Mouse (Mus musculus) intestine, embryonic 14.5 days (tissue): ENCODE data around the gene Rnf43. TPM values are rescaled to one million over a fixed set of nuclear protein-coding genes. Genes with fewer than 3 reads are reported as not detected.

ENCODE experiments used
- ATAC-seq: fragments of 200-750 bp; cut with Nextera tagmentation; replicated peaks from 2 replicates; pipeline ENCODE4 v1.8.0; 2017; ENCODE audit warnings: low read depth, moderate number of reproducible peaks, moderate TSS enrichment, moderate library complexity; ENCODE audit not compliant: low FRiP score, low TSS enrichment
- DNase-seq: peaks from one replicate; pipeline ENCODE4 v3.0.0-alpha.2; 2018; ENCODE audit warnings: low spot score
- H3K27ac ChIP-seq: fragments of 300-500 bp; sonication (generic); 2 replicates; pipeline ENCODE4 v1.5.1; 2014; ENCODE audit warnings: low read depth, mild to moderate bottlenecking, control low read depth
- H3K27me3 ChIP-seq: fragments of 300-500 bp; sonication (generic); replicated peaks from 2 replicates; pipeline ENCODE4 v1.6.1; 2014; ENCODE audit warnings: low read length, control low read depth; ENCODE audit not compliant: control insufficient read depth, insufficient read depth
- H3K36me3 ChIP-seq: fragments of 300-500 bp; sonication (generic); 2 replicates; pipeline ENCODE4 v1.6.1; 2014; ENCODE audit warnings: low read length, control low read depth; ENCODE audit not compliant: control insufficient read depth, insufficient read depth
- H3K4me1 ChIP-seq: fragments of 300-500 bp; sonication (generic); replicated peaks from 2 replicates; pipeline ENCODE4 v1.6.1; 2014; ENCODE audit warnings: low read length, control low read depth, mixed read lengths; ENCODE audit not compliant: control insufficient read depth, insufficient read depth
- H3K4me2 ChIP-seq: fragments of 300-500 bp; sonication (generic); 2 replicates; pipeline ENCODE4 v1.6.1; 2014; ENCODE audit warnings: low read length
- H3K4me3 ChIP-seq: fragments of 300-500 bp; sonication (generic); 2 replicates; pipeline ENCODE4 v1.5.1; 2014; ENCODE audit warnings: low read depth, low read length, control low read depth, mixed read lengths
- H3K9ac ChIP-seq: fragments of 300-500 bp; sonication (generic); 2 replicates; pipeline ENCODE4 v1.6.1; 2014; ENCODE audit warnings: mild to moderate bottlenecking, low read length
- H3K9me3 ChIP-seq: fragments of 300-500 bp; sonication (generic); 2 replicates; pipeline ENCODE4 v1.6.1; 2016; ENCODE audit warnings: low read length, control low read depth; ENCODE audit not compliant: control insufficient read depth
- WGBS: fragments of 180-500 bp; shearing (Covaris S2); extraction: QIAGEN DNeasy Blood & Tissue Kit; methylation state at CpG from one replicate; pipeline ENCODE4 v1.1.7; 2014; 5-methylcytosine and 5-hydroxymethylcytosine counted together
- polyA plus RNA-seq: library from polyadenylated mRNA; unstranded; fragments of >200 nt; fragmentation: Nextera tagmentation; extraction: Ambion mirVana; gene quantifications from 2 replicates; pipeline ENCODE4 v1.2.1, GENCODE M21; 2014

Rnf43 gene
- polyA plus RNA-seq, 1 experiment from 2014 or later, result 18.9 TPM

DNA sequence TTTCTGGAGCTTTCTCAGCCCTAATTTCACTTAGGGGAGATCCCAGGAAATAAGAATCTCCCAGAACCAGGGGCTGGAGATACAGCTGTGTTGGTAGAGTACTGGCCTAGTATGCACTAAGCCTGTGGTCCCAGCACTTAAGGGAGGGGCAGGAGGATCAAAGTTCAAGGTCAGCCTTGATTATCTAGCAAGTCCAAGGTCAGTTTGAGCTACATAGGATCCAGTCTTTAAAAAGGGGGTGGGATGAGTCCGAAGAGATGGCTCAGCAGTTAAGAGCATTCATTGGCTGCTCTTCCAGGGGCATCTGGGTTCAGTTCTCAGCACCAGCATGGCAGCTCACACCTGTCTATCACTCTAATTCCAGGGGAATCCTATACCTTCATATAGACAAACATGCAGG lies 89.8 kb downstream of the Rnf43 start:
- ATAC-seq (no peak), DNase-seq (no peak)
- Histone ChIP-seq H3K27me3 (no peaks in the 10 kb centered on the region), H3K4me3 (no peak overlapping the region), H3K36me3 (no peaks in the 10 kb centered on the region), H3K4me1 (0 out of 2 replicates have a peak, but pooled peaks cover 4% of the 10 kb centered on the region), H3K9me3 (no peaks in the 10 kb centered on the region), H3K4me2 (no peak overlapping the region), H3K9ac (no peak overlapping the region), H3K27ac (no peak overlapping the region)
- WGBS, result 77% methylated on average over 1 of the region's 1 CpGs

DNA sequence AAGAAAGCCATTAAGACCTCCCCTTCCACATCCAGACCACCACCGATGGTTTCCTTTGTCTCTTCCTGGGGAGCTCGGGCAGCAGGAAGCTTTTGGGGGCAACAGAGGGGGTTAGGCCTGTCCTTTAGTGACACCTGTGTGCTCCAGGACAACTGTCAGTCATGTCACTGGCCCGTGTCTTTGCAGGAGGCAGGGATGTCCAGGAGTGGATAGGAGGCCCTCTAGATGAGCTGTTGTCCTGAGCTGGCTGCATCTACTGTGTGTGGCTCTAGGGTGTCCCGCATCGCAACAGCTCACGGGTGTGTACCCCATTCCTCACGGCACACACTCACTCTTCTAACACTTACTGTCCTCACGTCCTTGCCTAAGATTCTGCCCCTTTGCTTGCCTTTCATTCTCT lies 90.7 kb downstream of the Rnf43 start:
- Histone ChIP-seq H3K27ac (no peak overlapping the region), H3K4me3 (no peak overlapping the region), H3K4me2 (no peak overlapping the region), H3K9ac (no peak overlapping the region), H3K27me3 (no peaks in the 10 kb centered on the region), H3K9me3 (no peaks in the 10 kb centered on the region), H3K4me1 (0 out of 2 replicates have a peak, but pooled peaks cover 4% of the 10 kb centered on the region), H3K36me3 (no peaks in the 10 kb centered on the region)
- DNase-seq (no peak), ATAC-seq (no peak)
- 89% methylated on average over 8 of the region's 8 CpGs for WGBS

DNA sequence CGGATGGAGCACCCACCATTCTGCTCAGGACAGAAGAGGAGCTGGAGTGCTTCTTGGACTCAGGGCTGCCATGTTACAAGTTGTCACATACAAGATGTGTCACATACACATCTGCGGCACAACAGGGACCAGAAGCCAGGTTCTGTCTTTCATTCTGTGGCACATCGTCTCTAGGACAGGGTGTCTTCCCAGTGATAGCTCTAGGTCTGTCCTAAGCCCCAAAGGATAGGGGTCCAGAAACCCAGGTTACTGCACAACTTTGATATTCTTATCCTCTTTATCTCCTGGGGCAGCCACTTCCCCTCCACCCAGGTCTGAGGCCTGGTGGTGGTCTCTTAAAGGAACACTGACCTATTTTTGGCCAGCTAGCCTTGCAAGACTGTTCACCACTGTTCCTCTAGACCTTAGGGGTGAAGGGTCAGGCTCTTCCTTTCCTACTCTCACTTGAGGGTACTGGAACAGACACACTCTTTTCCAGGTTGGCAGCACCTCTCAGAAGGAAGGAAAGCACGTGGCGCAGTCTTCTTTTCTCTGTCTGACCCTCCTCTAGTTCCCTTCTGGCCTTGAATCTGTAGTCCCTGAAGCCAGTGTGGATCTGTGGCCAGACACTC lies 91.5 kb downstream of the Rnf43 start:
- DNase-seq (no peak), ATAC-seq (no peak)
- no peak overlapping the region for H3K27ac ChIP-seq
- no peaks in the 10 kb centered on the region for H3K36me3 ChIP-seq
- no peak overlapping the region for H3K4me2 ChIP-seq
- WGBS, result 87% methylated on average over 5 of the region's 5 CpGs
- H3K4me3 ChIP-seq, result no peak overlapping the region
- no peak overlapping the region for H3K9ac ChIP-seq
- H3K9me3 ChIP-seq, result no peaks in the 10 kb centered on the region
- H3K27me3 ChIP-seq, result no peaks in the 10 kb centered on the region
- H3K4me1 ChIP-seq, result 0 out of 2 replicates have a peak, but pooled peaks cover 4% of the 10 kb centered on the region

DNA sequence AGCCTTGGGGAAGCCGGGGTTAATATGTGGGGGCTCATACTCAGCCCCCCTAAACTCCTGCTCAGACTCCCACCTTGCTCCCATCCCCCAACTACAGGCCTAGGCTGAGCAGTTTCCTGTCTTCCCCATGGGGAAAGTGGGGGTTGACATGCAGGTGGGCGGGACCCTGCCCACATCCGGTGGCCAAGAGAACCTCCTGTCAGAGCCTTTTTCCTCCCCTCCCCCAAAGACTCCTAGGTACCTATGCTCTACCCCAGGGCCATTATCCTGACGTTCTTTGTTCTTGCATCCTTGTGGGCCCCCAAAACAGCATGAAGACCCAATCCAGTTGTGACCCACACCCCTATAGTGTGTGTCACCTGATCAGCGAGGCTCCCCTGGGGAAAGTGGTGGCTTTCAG lies 92.1 kb downstream of the Rnf43 start:
- 0 out of 2 replicates have a peak, but pooled peaks cover under 1% of the 10 kb centered on the region for H3K4me1 ChIP-seq
- no peaks in the 10 kb centered on the region for H3K36me3 ChIP-seq
- no peak overlapping the region for H3K4me2 ChIP-seq
- H3K27ac ChIP-seq, result no peak overlapping the region
- DNase-seq, result no peak
- WGBS, result 72% methylated on average over 5 of the region's 5 CpGs
- peaks cover 5% of the 10 kb centered on the region for H3K27me3 ChIP-seq
- H3K9ac ChIP-seq, result no peak overlapping the region
- no peaks in the 10 kb centered on the region for H3K9me3 ChIP-seq
- no peak overlapping the region for H3K4me3 ChIP-seq
- ATAC-seq, result no peak

DNA sequence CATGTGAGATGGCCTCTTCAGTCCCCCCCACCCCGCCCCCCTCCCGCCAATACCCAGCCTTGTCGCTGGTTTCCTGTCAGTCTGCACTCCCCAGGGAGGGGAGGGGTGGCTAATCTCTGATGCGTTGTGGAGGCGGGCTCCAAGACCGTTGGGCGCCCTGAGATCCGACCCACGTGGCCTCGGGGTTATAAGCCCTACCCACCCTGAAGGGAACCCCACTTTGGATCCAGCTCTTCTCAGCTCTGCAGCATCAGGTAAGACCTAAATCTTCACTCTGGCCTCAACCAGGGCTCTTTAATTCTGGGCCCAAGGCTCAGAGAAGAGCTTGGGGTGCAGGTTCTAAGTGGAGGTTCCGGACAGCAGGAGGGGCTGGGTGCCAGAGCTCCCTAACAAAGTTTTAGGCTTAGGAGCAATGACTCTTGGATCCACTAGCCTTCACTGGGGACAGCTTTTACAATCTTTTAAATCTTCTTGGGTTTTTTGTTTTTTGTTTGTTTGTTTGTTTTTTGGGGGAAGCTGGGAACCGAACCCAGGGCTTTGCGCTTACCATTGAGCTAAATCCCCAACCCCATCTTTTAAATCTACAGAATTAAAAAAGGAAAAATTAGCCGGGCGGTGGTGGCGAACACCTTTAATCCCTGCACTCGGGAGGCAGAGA lies 93.0 kb downstream of the Rnf43 start:
- ATAC-seq (no peak), DNase-seq (no peak)
- Histone ChIP-seq H3K27me3 (peaks cover 14% of the 10 kb centered on the region), H3K27ac (no peak overlapping the region), H3K9ac (no peak overlapping the region), H3K4me3 (no peak overlapping the region), H3K9me3 (no peaks in the 10 kb centered on the region), H3K4me1 (no peaks in the 10 kb centered on the region), H3K36me3 (no peaks in the 10 kb centered on the region), H3K4me2 (no peak overlapping the region)
- WGBS, result 82% methylated on average over 17 of the region's 17 CpGs

DNA sequence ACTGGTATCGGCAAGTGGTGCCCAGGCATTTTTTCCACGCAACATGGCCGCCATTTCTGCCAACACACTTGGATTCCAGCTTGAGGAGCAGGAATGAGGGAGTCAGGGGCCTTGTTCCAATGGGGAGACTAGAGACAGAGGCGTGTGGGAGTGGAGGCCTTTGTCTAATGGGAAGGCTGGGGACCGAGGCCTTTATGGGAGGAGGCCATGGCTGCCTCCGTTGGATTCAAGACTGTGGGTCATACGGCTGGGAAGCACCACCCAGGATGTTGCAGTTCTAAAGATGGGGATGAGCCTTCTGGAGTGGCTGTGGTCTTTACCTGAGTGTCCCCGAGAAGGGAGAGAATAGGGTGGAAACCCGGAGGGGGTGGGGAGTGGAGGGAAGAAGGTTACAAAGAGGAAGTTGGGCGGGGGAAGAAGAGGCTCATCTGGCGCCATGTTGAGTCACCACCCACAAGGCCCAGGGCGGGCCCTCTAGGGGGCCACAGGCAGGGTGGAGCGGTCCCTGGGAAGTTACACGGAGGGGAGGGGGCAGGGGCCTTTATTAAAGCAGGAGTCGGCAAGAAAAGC lies 93.8 kb downstream of the Rnf43 start:
- Histone ChIP-seq H3K27me3 (peaks cover 23% of the 10 kb centered on the region), H3K4me3 (no peak overlapping the region), H3K27ac (no peak overlapping the region), H3K9me3 (no peaks in the 10 kb centered on the region), H3K9ac (no peak overlapping the region), H3K36me3 (no peaks in the 10 kb centered on the region), H3K4me2 (no peak overlapping the region), H3K4me1 (no peaks in the 10 kb centered on the region)
- no peak; the same call in 1 of the 2 replicates for ATAC-seq
- WGBS, result 89% methylated on average over 15 of the region's 15 CpGs
- no peak for DNase-seq

DNA sequence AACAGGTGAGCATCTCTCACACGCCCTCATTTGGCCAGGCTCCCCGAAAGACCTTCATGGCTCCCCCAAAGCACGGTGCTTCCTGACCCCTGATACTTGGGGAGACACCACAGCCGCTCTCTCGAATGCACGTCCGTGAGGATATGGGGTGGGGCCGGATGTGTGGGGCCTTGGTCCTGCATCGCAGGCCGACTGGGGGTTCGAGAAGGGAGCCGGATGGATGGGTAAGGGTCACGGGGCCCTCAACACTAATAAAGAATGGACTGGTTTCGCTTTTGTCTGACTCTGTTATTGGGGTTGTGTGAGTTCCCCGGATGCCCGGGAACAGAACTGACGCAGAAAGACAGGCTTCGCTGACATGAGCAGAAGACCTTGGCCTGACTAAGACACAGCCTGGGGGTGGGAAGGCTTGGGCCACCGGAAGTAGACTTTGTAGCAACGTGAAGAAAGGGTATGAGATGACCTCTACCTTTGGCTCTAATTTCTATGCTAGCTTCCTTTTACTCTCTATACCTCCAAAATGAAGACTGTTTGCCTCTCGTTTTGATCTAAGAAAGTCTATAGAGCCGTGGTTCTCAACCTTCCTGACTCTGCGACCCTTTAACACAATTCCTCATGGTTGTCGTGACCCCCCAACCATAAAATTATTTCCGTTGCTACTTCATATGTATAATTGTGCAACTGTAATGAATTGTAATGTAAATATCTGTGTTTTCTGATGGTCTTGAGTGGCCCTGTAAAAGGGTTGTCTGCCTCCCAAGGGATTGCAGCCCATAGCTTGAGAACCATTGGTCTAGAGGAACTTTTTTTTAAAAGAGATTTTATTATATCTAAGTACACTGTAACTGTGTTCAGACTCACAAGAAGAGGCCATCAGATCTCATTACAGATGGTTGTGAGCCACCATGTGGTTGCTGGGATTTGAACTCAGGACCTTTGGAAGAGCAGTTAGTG lies 94.8 kb downstream of the Rnf43 start:
- Histone ChIP-seq H3K9me3 (no peaks in the 10 kb centered on the region), H3K4me1 (no peaks in the 10 kb centered on the region), H3K27me3 (peaks cover 32% of the 10 kb centered on the region), H3K36me3 (no peaks in the 10 kb centered on the region), H3K4me2 (no peak overlapping the region), H3K27ac (no peak overlapping the region), H3K9ac (no peak overlapping the region), H3K4me3 (0 out of 2 replicates have a peak overlapping the region, but pooled peaks have one; percentile 4)
- 87% methylated on average over 25 of the region's 25 CpGs for WGBS
- DNase-seq (no peak), ATAC-seq (no peak)

DNA sequence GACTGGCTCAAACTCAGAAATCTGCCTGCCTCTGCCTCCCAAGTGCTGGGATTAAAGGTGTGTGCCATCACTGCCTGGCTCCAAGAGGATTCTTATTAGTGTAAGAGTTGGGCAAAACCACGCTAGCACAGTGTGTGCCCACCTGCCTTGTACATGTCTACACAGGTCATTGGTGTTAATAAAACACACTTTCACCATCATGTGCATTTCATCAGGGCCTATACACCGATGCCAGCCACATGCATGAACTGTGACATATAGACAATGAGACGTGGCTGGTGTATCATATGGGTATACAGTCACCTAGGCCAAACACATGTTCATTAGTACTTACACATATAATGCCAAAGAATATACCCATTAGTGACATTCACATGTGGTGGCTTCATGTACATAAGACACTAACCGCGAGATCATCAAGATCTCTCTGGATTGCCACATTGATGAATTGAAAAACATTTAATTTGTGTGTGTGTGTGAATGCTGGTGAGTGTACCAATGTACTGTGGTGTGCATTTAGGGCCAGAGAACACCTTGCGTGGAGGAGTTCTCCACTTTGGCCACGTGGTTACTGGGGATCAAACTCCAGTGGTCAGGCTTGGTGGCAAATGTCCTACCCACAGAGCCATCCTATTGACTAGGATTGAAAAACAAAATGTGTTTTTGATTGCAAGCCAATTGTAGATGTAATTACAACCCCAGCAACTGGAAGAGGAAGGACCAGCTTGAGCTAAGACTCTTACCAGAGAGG lies 95.8 kb downstream of the Rnf43 start:
- H3K9ac ChIP-seq, result no peak overlapping the region
- H3K4me3 ChIP-seq, result no peak overlapping the region
- H3K27me3 ChIP-seq, result peaks cover 43% of the 10 kb centered on the region
- H3K27ac ChIP-seq, result no peak overlapping the region
- H3K9me3 ChIP-seq, result no peaks in the 10 kb centered on the region
- 80% methylated on average over 7 of the region's 7 CpGs for WGBS
- no peaks in the 10 kb centered on the region for H3K4me1 ChIP-seq
- no peaks in the 10 kb centered on the region for H3K36me3 ChIP-seq
- H3K4me2 ChIP-seq, result no peak overlapping the region
- ATAC-seq (no peak), DNase-seq (no peak)
